Mouse (Mus musculus) kidney, adult 2 months (tissue): ENCODE data around the gene Plin4.

Source experiments
- CTCF ChIP-seq: fragments of 200-500 bp; conservative IDR thresholded peaks from 2 replicates; pipeline ENCODE4 v1.5.1; 2011; ENCODE audit warnings: low read depth, mild to moderate bottlenecking, control low read depth, low read length, moderate library complexity, mixed read lengths; ENCODE audit not compliant: insufficient read depth, insufficient read length
- POLR2A ChIP-seq: fragments of 200-500 bp; IDR thresholded peaks from one replicate; pipeline ENCODE4 v1.6.1; 2011; ENCODE audit warnings: low read depth, low read length, control low read depth

DNA sequence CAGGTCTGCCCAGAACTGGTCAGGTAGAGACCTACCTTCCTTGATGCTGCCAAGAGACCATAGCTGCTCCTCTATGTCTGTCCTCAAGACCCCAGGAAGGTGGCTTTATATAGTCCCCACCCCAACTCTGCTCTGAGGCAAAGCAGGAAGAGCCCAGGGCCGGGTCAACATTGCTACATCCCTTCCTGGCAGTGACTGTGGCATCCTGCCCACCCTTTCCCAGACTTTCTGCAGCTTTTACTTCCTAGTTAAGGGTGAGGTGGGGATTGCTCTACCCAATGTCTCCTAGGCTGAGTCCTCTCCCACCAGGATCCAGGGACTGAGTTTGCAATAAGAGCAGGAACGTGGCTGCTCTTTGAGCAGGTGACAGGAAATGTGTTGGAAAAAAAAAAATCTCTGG, 12.2 kb upstream of the Plin4 start, which contains the start of gene Lrg1:
- TF ChIP-seq CTCF = no peak
- no peak for TF ChIP-seq POLR2A
